Mouse (Mus musculus) neural tube, embryonic 15.5 days (tissue): ENCODE data around the gene Nfia. TPM values are rescaled to one million over a fixed set of nuclear protein-coding genes. Genes with fewer than 3 reads are reported as not detected.
A peak's percentile ranks its signal among the peaks of the same experiment; 100 is the strongest.

ENCODE experiments used
- ATAC-seq: fragments of 200-750 bp; cut with Nextera tagmentation; 2 replicates; pipeline ENCODE4 v1.8.0; 2017; ENCODE audit warnings: mild to moderate bottlenecking, moderate TSS enrichment, moderate library complexity; ENCODE audit not compliant: low FRiP score
- H3K27ac ChIP-seq: fragments of 300-500 bp; sonication (generic); replicated peaks from 2 replicates; pipeline ENCODE4 v1.5.1; 2015; ENCODE audit warnings: mild to moderate bottlenecking, inconsistent platforms
- H3K27me3 ChIP-seq: fragments of 300-500 bp; sonication (generic); replicated peaks from 2 replicates; pipeline ENCODE4 v1.6.1; 2015; ENCODE audit warnings: inconsistent platforms
- H3K36me3 ChIP-seq: fragments of 300-500 bp; sonication (generic); 2 replicates; pipeline ENCODE4 v1.6.1; 2015; ENCODE audit warnings: inconsistent platforms
- H3K4me1 ChIP-seq: fragments of 300-500 bp; sonication (generic); 2 replicates; pipeline ENCODE4 v1.6.1; 2015; ENCODE audit warnings: inconsistent platforms
- H3K4me2 ChIP-seq: fragments of 300-500 bp; sonication (generic); 2 replicates; pipeline ENCODE4 v1.6.1; 2015; ENCODE audit warnings: inconsistent platforms, mild to moderate bottlenecking, moderate library complexity
- H3K4me3 ChIP-seq: fragments of 300-500 bp; sonication (generic); replicated peaks from 2 replicates; pipeline ENCODE4 v1.5.1; 2015; ENCODE audit warnings: mild to moderate bottlenecking, inconsistent platforms
- H3K9ac ChIP-seq: fragments of 300-500 bp; sonication (generic); replicated peaks from 2 replicates; pipeline ENCODE4 v1.6.1; 2015; ENCODE audit warnings: mild to moderate bottlenecking, inconsistent platforms
- H3K9me3 ChIP-seq: fragments of 300-500 bp; sonication (generic); replicated peaks from 2 replicates; pipeline ENCODE4 v1.6.1; 2016; ENCODE audit warnings: inconsistent platforms
- WGBS: fragments of 180-500 bp; shearing (Covaris S2); methylation state at CpG from one replicate; pipeline ENCODE4 v1.1.7; 2015; ENCODE audit warnings: mixed read lengths; 5-methylcytosine and 5-hydroxymethylcytosine counted together
- polyA plus RNA-seq: library from polyadenylated mRNA; unstranded; fragments of >200 nt; fragmentation: Nextera tagmentation; extraction: Ambion mirVana; gene quantifications from 2 replicates; pipeline ENCODE4 v1.2.1, GENCODE M21; 2015

Nfia gene
- polyA plus RNA-seq, 1 experiment from 2014 or later: 36.0 TPM

DNA sequence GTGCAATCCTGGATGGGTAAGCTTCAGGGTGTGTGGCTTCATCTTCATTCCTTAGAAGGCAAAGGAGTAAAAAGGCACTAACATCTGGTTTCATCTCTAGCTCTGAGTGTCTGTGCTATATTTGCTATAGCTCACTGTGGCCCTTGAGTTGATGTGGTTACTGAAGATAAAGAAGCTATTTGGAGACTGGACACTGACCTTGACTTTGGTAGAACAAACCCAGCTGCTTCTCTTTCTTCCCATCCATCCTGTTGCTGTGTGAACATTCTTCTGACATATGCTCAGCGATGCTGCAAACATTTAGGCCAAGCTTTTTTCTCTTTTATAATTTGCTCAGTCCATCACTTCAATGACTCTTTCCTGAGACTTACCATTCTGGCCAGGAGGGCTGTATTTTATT is 114.7 kb downstream of the Nfia start:
- Histone ChIP-seq H3K9me3 (no peaks in the 10 kb centered on the region), H3K27me3 (no peaks in the 10 kb centered on the region), H3K4me2 (no peak overlapping the region), H3K9ac (no peak overlapping the region), H3K4me3 (no peak overlapping the region), H3K36me3 (no peaks in the 10 kb centered on the region), H3K4me1 (no peaks in the 10 kb centered on the region), H3K27ac (no peak overlapping the region)
- 89% methylated on average over 1 of the region's 1 CpGs for WGBS
- no peak for ATAC-seq

DNA sequence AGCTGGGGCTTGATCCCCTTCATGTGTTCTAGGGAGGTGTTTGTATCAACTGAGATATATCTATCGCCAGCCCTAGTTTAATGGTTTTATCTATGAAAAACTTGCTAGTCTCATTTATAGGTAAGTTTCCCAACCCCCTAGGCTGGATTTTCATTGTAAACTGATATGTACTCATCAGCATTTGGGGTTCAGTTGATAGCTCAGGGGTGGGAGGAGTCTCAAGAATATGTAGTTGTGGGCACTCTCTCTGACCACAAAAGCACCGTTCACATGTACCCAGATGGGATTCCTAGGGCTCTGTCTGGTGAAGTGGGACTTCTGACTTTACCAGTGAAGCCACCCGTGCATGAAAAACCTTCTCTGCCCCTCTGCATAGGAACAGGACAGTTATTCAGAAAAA is 118.5 kb downstream of the Nfia start:
- H3K9me3 ChIP-seq: no peaks in the 10 kb centered on the region
- no peak for ATAC-seq
- H3K4me3 ChIP-seq: no peak overlapping the region
- H3K27me3 ChIP-seq: no peaks in the 10 kb centered on the region
- no peak overlapping the region for H3K27ac ChIP-seq
- peaks cover 7% of the 10 kb centered on the region for H3K4me1 ChIP-seq
- no peak overlapping the region for H3K4me2 ChIP-seq
- WGBS: 88% methylated on average over 3 of the region's 3 CpGs
- H3K9ac ChIP-seq: no peak overlapping the region
- no peaks in the 10 kb centered on the region for H3K36me3 ChIP-seq

DNA sequence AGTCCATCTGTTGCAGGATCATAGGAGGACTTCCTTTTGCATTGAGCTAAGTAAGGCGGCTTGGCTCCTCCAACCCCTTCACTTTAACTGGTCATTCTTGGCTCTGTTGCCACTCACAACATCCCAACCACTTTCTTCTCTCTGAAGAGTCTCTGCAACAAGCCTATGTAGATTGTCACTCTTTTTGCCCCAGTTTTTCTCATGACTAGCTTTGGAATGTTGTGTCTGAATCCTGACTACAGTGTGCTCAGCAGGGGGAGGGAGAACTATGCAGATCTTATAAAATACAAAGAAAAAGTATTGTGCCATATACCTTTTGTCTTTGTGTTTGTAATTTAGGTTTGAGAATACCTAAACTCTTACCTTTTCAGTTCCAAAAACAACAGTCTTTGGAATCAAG is 119.1 kb downstream of the Nfia start:
- H3K4me3 ChIP-seq: no peak overlapping the region
- no peaks in the 10 kb centered on the region for H3K9me3 ChIP-seq
- ATAC-seq: no peak
- H3K9ac ChIP-seq: no peak overlapping the region
- peaks cover 7% of the 10 kb centered on the region for H3K4me1 ChIP-seq
- WGBS: 85% methylated on average over 1 of the region's 1 CpGs
- H3K36me3 ChIP-seq: no peaks in the 10 kb centered on the region
- H3K27ac ChIP-seq: no peak overlapping the region
- no peak overlapping the region for H3K4me2 ChIP-seq
- no peaks in the 10 kb centered on the region for H3K27me3 ChIP-seq

GRCm38 (mm10) chr4:97893915-97894884 is 121.7 kb downstream of the Nfia start:
- Histone ChIP-seq H3K9me3 (no peaks in the 10 kb centered on the region), H3K4me2 (no peak overlapping the region), H3K4me1 (peaks cover 7% of the 10 kb centered on the region), H3K9ac (no peak overlapping the region), H3K27me3 (no peaks in the 10 kb centered on the region), H3K36me3 (no peaks in the 10 kb centered on the region), H3K4me3 (no peak overlapping the region), H3K27ac (peak overlapping the region; percentile 67)
- no peak for ATAC-seq
- 61% methylated on average over 10 of the region's 10 CpGs for WGBS

- Histone ChIP-seq H3K9ac (no peak overlapping the region), H3K27me3 (no peaks in the 10 kb centered on the region), H3K4me1 (peaks cover 19% of the 10 kb centered on the region), H3K4me3 (no peak overlapping the region), H3K27ac (no peak overlapping the region), H3K4me2 (no peak overlapping the region), H3K9me3 (no peaks in the 10 kb centered on the region), H3K36me3 (no peaks in the 10 kb centered on the region)
- ATAC-seq: no peak
- WGBS: 91% methylated on average over 5 of the region's 5 CpGs
Measured at GRCm38 (mm10) chr4:97895940-97896339, 123.4 kb downstream of the Nfia start.

GRCm38 (mm10) chr4:97900256-97900944 is 127.9 kb downstream of the Nfia start:
- H3K27me3 ChIP-seq: no peaks in the 10 kb centered on the region
- no peak overlapping the region for H3K4me2 ChIP-seq
- no peaks in the 10 kb centered on the region for H3K36me3 ChIP-seq
- 68% methylated on average over 12 of the region's 12 CpGs for WGBS
- H3K9ac ChIP-seq: no peak overlapping the region
- H3K27ac ChIP-seq: peak overlapping the region; percentile 54; the same call in 1 of the 2 replicates
- ATAC-seq: no peak
- H3K4me1 ChIP-seq: peaks cover 13% of the 10 kb centered on the region; the same call in 1 of the 2 replicates
- no peaks in the 10 kb centered on the region for H3K9me3 ChIP-seq
- no peak overlapping the region for H3K4me3 ChIP-seq

DNA sequence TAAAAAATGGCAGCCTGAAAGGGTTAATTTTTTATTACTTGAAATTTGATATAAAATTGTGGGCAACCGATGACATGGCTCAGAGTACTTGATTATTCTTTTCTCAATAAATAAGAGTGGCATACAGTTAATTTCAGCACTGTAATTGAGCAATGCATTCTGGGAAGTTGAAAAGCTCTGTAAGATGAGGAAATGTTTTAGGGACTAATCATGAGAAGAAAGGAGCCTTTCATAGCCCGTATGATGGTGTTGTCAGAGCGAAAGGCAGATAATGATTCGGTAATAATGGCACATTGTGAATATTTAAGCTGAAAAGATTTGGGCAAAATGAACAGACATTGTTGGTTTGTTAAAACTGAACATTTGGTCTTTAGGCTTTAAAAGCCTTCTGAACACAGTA is 133.3 kb downstream of the Nfia start:
- H3K4me2 ChIP-seq: no peak overlapping the region
- no peak overlapping the region for H3K4me3 ChIP-seq
- H3K4me1 ChIP-seq: peaks cover 16% of the 10 kb centered on the region
- no peaks in the 10 kb centered on the region for H3K36me3 ChIP-seq
- H3K9me3 ChIP-seq: no peaks in the 10 kb centered on the region
- no peaks in the 10 kb centered on the region for H3K27me3 ChIP-seq
- no peak for ATAC-seq
- WGBS: 60% methylated on average over 4 of the region's 4 CpGs
- H3K9ac ChIP-seq: no peak overlapping the region
- no peak overlapping the region for H3K27ac ChIP-seq

GRCm38 (mm10) chr4:97908576-97909147 is 136.1 kb downstream of the Nfia start:
- no peak overlapping the region for H3K27ac ChIP-seq
- no peak overlapping the region for H3K4me2 ChIP-seq
- H3K9me3 ChIP-seq: no peaks in the 10 kb centered on the region
- H3K9ac ChIP-seq: no peak overlapping the region
- H3K4me1 ChIP-seq: peaks cover 25% of the 10 kb centered on the region
- no peak overlapping the region for H3K4me3 ChIP-seq
- ATAC-seq: no peak
- 63% methylated on average over 4 of the region's 4 CpGs for WGBS
- no peaks in the 10 kb centered on the region for H3K27me3 ChIP-seq
- H3K36me3 ChIP-seq: no peaks in the 10 kb centered on the region

- no peaks in the 10 kb centered on the region for H3K36me3 ChIP-seq
- peaks cover 28% of the 10 kb centered on the region for H3K4me1 ChIP-seq
- H3K9me3 ChIP-seq: no peaks in the 10 kb centered on the region
- H3K9ac ChIP-seq: no peak overlapping the region
- 61% methylated on average over 9 of the region's 9 CpGs for WGBS
- no peaks in the 10 kb centered on the region for H3K27me3 ChIP-seq
- peak overlapping the region; percentile 42 for H3K4me2 ChIP-seq
- H3K4me3 ChIP-seq: no peak overlapping the region
- ATAC-seq: 0 out of 2 replicates have a peak, but pooled peaks have one; percentile 54
- H3K27ac ChIP-seq: peak overlapping the region; percentile 75
Measured at GRCm38 (mm10) chr4:97910115-97910776, 137.7 kb downstream of the Nfia start.

DNA sequence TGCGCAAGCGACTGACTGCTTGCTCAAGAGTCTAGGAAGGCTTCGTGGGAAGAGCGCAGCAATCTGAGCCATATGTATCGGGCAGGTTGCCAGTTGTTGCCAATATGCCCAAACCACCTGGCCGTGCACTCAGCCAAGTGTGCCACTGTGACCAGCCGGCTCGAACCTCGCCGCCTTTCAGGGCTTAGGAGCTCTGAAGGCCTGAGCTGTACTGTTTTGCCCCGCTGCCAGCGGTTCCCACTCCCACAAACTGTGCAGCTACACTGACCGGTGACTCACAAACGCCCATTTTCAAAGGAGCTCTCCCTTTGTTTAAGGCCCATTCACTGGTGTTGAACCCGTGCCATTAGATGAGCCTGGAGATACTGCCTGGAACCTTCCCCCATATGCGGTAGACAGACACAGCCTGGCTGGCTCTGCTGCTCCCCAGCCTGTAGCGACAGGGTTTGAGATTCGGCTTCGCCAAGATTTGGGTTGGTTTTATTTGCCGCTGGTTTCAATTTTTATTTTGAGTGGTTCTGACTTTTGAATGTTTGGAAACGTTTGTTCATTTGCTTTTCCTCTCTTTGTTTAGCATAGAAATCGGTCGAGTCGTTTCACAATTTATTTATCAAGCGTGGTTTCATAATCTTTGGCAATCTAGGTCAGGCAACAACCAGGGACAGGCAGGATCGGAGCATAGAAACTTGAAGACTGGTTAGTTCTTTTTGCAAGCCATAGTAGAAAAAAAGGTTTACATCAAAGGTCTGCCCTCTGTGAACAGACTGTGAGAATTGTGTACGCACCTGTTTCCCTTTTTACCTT is 138.4 kb downstream of the Nfia start:
- Histone ChIP-seq H3K4me1 (peaks cover 28% of the 10 kb centered on the region), H3K36me3 (no peaks in the 10 kb centered on the region), H3K4me2 (peak overlapping the region; percentile 42), H3K27ac (peak overlapping the region; percentile 75), H3K27me3 (no peaks in the 10 kb centered on the region), H3K9ac (no peak overlapping the region), H3K9me3 (no peaks in the 10 kb centered on the region), H3K4me3 (no peak overlapping the region)
- ATAC-seq: peak; percentile 85
- WGBS: 63% methylated on average over 27 of the region's 27 CpGs

DNA sequence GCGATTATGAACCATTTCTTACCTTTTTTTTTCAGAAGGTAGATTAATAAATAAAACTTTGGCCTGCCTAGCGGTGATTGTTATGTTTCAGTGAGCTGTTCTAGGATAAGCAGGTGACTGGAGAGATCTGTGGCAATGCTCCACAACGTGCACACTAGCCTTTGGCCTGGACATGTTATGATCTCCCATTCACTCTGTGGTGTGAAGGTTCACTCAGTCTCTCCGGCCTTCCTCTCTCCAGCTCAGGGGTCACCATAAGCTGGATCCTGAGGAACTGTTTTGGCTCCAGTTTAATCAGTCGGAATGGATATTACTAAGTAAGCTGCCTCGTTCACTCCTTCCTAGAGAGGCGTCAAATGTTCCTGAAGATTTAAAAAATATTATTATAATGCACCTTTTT is 139.2 kb downstream of the Nfia start:
- Histone ChIP-seq H3K9ac (no peak overlapping the region), H3K27ac (0 out of 2 replicates have a peak overlapping the region, but pooled peaks have one; percentile 33), H3K27me3 (no peaks in the 10 kb centered on the region), H3K36me3 (no peaks in the 10 kb centered on the region), H3K4me3 (no peak overlapping the region), H3K4me2 (no peak overlapping the region), H3K4me1 (peaks cover 25% of the 10 kb centered on the region), H3K9me3 (no peaks in the 10 kb centered on the region)
- 83% methylated on average over 7 of the region's 7 CpGs for WGBS
- no peak for ATAC-seq
